Mouse (Mus musculus) neural tube, embryonic 14.5 days (tissue): ENCODE data around the gene Hsdl2. TPM values are rescaled to one million over a fixed set of nuclear protein-coding genes. Genes with fewer than 3 reads are reported as not detected.

Source experiments
- ATAC-seq: fragments of 200-750 bp; cut with Nextera tagmentation; 2 replicates; pipeline ENCODE4 v1.8.0; 2017; ENCODE audit warnings: low read depth, mild to moderate bottlenecking, moderate TSS enrichment, moderate library complexity
- H3K27ac ChIP-seq: fragments of 300-500 bp; sonication (generic); 2 replicates; pipeline ENCODE4 v1.5.1; 2014; ENCODE audit warnings: low read depth, mild to moderate bottlenecking, control low read depth, low read length, moderate library complexity, mixed read lengths
- H3K27me3 ChIP-seq: fragments of 300-500 bp; sonication (generic); 2 replicates; pipeline ENCODE4 v1.6.1; 2014; ENCODE audit warnings: low read length; ENCODE audit not compliant: control insufficient read depth, insufficient read depth
- H3K36me3 ChIP-seq: fragments of 300-500 bp; sonication (generic); 2 replicates; pipeline ENCODE4 v1.6.1; 2014; ENCODE audit warnings: low read length, mixed read lengths; ENCODE audit not compliant: control insufficient read depth, insufficient read depth
- H3K4me1 ChIP-seq: fragments of 300-500 bp; sonication (generic); 2 replicates; pipeline ENCODE4 v1.6.1; 2014; ENCODE audit warnings: low read length; ENCODE audit not compliant: control insufficient read depth, insufficient read depth
- H3K4me2 ChIP-seq: fragments of 300-500 bp; sonication (generic); 2 replicates; pipeline ENCODE4 v1.6.1; 2014; ENCODE audit warnings: mild to moderate bottlenecking, low read depth, low read length, control low read depth
- H3K4me3 ChIP-seq: fragments of 300-500 bp; sonication (generic); 2 replicates; pipeline ENCODE4 v1.5.1; 2014; ENCODE audit warnings: low read depth, low read length, control low read depth, mixed read lengths
- H3K9ac ChIP-seq: fragments of 300-500 bp; sonication (generic); replicated peaks from 2 replicates; pipeline ENCODE4 v1.6.1; 2014; ENCODE audit warnings: low read depth, mild to moderate bottlenecking, control low read depth, low read length, mixed read lengths
- H3K9me3 ChIP-seq: fragments of 300-500 bp; sonication (generic); 2 replicates; pipeline ENCODE4 v1.6.1; 2016; ENCODE audit warnings: low read length; ENCODE audit not compliant: control insufficient read depth
- WGBS: fragments of 180-500 bp; shearing (Covaris S2); extraction: QIAGEN DNeasy Blood & Tissue Kit; methylation state at CpG from one replicate; pipeline ENCODE4 v1.1.7; 2014; 5-methylcytosine and 5-hydroxymethylcytosine counted together
- polyA plus RNA-seq: library from polyadenylated mRNA; unstranded; fragments of >200 nt; fragmentation: Nextera tagmentation; extraction: Ambion mirVana; gene quantifications from 2 replicates; pipeline ENCODE4 v1.2.1, GENCODE M21; 2014

Hsdl2 gene
- polyA plus RNA-seq, 1 experiment from 2014 or later: 39.5 TPM

DNA sequence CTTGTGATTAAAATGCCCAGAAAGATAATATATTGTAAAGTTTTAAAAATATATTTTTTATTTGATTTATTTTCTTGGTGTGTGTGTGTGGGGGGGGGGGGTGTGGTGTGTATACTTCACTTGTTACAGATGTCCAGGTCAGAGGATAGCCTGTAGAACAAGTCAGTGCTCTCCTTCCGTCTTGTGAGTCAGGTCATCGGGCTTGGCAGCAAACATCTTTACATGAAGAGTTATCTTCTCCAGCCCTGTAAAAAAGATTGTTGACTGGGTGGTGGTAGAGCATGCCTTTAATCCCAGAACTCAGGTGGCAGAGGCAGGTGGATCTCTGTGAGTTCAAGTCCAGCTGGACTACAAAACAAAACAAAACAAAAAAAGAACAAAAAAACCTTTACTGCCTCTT lies 64.2 kb downstream of the Hsdl2 start:
- no peak overlapping the region for H3K4me3 ChIP-seq
- no peaks in the 10 kb centered on the region for H3K9me3 ChIP-seq
- ATAC-seq: no peak
- H3K27me3 ChIP-seq: no peaks in the 10 kb centered on the region
- no peak overlapping the region for H3K9ac ChIP-seq
- H3K4me1 ChIP-seq: peaks cover 9% of the 10 kb centered on the region; the same call in 1 of the 2 replicates
- H3K4me2 ChIP-seq: no peak overlapping the region
- H3K27ac ChIP-seq: no peak overlapping the region
- WGBS: 95% methylated on average over 2 of the region's 2 CpGs
- no peaks in the 10 kb centered on the region for H3K36me3 ChIP-seq

DNA sequence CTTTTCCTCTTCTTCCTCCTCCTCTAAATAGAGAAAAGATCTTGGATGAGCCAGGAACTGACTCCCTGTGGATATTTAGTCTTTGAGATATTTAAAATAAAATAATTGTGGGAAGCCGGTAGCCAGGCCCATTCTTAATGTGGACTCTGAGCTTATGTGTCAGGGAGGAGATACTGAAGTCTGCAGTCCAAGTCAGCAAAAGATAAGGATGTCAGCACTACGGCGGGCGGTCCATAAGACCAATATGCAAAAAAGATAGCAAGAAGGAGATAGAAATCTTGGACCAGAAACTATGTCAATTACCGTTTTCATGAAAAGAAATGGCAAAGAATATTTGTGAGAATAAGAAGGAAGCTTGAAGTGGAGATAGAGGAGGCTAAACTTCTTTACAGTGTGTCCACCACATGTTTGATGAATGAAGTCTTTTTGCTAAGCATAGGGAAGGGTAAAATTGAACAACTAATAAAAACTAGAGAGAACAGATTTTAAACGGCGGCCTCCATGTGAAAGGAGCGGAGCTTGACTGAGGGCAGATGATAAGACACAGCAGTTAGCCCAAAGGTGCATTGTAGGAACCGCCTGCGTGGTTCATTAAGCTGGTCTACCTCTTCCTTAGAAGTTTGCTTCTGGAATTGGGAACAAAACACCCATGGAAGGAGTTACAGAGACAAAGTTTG lies 64.8 kb downstream of the Hsdl2 start:
- no peak overlapping the region for H3K9ac ChIP-seq
- no peaks in the 10 kb centered on the region for H3K36me3 ChIP-seq
- H3K4me2 ChIP-seq: no peak overlapping the region
- H3K27me3 ChIP-seq: no peaks in the 10 kb centered on the region
- H3K9me3 ChIP-seq: no peaks in the 10 kb centered on the region
- H3K27ac ChIP-seq: no peak overlapping the region
- peaks cover 9% of the 10 kb centered on the region; the same call in 1 of the 2 replicates for H3K4me1 ChIP-seq
- H3K4me3 ChIP-seq: no peak overlapping the region
- 95% methylated on average over 10 of the region's 10 CpGs for WGBS
- no peak for ATAC-seq

DNA sequence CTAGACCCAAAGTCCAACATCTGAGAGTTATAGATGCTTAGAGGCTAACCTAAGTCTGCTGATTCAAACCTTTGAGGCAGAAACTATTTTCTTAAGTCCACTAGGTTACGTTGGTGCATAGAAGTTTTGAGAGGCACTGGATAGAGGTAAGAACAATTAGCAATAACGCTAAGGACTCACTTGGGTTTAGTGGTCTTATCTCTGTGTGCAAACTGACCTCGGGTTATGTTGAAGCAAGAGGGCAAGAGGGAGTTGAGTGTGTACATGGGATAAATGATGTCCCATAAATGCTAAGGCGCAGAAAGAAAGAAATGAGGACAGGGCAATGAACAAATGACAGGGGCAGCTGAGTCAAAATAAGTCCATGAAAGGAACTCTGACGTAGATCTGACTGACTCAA lies 67.8 kb downstream of the Hsdl2 start:
- Histone ChIP-seq H3K27ac (no peak overlapping the region), H3K9me3 (no peaks in the 10 kb centered on the region), H3K36me3 (no peaks in the 10 kb centered on the region), H3K4me3 (no peak overlapping the region), H3K9ac (no peak overlapping the region), H3K4me1 (peaks cover 4% of the 10 kb centered on the region; the same call in 1 of the 2 replicates), H3K4me2 (no peak overlapping the region), H3K27me3 (no peaks in the 10 kb centered on the region)
- ATAC-seq: no peak
- 90% methylated on average over 5 of the region's 5 CpGs for WGBS

DNA sequence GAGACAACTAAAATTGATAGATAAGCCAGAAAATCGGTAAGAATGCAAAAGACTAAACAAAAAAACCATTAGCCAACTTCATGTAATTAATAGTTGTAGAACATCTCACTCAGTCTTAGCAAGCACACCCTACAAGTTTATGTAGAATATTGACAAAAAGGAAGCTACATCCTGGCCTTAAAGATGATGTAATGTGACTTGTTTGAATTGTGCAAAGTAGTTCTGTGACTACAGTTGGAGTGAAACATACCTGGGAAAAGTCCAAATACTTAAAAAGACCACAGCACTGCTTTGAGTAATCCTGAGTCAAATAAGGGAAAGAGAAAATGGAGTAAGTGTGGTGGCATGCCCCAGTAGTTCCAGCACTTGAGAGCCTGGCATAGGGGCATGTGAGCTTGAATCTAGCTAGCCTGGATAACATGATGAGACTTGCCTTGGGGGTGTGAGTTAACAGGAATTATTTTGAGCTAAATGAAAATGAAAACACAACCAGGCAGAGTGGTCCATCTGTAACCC lies 70.9 kb downstream of the Hsdl2 start:
- Histone ChIP-seq H3K4me2 (no peak overlapping the region), H3K4me3 (no peak overlapping the region), H3K36me3 (no peaks in the 10 kb centered on the region), H3K9ac (no peak overlapping the region), H3K4me1 (no peaks in the 10 kb centered on the region), H3K27ac (no peak overlapping the region), H3K9me3 (no peaks in the 10 kb centered on the region), H3K27me3 (no peaks in the 10 kb centered on the region)
- WGBS: 93% methylated on average over 1 of the region's 1 CpGs
- no peak for ATAC-seq

DNA sequence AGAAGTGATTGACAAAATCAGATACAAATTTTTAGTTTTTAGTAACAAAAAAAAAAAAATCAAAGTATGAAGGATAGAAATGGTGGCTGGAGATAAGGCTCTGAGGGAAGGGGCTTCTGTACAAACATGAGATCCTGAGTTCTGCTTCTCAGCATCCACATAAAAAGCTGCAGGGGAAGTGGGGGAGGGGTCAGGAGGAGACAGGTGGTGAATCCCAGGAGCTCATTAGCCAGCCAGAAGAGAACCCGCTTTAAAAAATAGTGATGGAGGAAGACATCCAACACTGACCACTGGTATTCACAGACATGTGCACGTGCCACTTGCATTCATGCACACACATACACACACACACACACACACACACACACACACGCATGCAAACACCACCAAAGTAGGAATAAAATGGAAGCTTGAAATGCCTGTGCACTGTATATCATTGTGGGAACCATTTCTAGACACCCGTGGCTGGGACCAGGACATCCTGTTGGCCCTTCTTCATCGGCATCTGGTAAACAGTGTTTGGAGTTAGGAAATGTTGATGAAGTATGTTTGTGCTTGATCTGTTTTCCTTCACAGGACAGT lies 74.8 kb downstream of the Hsdl2 start:
- ATAC-seq: no peak
- Histone ChIP-seq H3K27me3 (no peaks in the 10 kb centered on the region), H3K36me3 (no peaks in the 10 kb centered on the region), H3K27ac (no peak overlapping the region), H3K4me3 (no peak overlapping the region), H3K9me3 (no peaks in the 10 kb centered on the region), H3K9ac (no peak overlapping the region), H3K4me2 (no peak overlapping the region), H3K4me1 (no peaks in the 10 kb centered on the region)
- 79% methylated on average over 5 of the region's 5 CpGs for WGBS

DNA sequence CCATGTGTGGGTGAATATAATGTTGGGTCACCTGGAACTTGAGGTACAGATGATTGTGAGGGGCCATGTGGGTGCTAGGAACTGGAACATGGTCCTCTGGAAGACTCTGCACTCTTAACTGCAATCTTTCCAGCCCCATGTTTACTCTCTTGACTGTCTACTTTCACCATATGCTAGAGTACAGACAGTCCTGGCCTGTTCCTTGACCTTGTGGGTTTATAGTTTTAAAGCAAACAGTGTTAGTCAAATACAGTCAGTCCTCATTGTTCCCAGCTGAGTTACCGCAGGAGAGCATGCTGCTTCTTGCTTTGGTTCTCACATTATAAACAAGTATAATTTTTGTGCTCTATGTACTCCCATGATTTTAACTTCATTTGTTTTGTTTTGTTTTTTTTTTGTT lies 80.8 kb downstream of the Hsdl2 start:
- Histone ChIP-seq H3K36me3 (no peaks in the 10 kb centered on the region), H3K27me3 (no peaks in the 10 kb centered on the region), H3K9me3 (no peaks in the 10 kb centered on the region), H3K4me2 (no peak overlapping the region), H3K27ac (no peak overlapping the region), H3K9ac (no peak overlapping the region), H3K4me3 (no peak overlapping the region), H3K4me1 (no peaks in the 10 kb centered on the region)
- ATAC-seq: no peak
- WGBS: 88% methylated on average over 1 of the region's 1 CpGs

GRCm38 (mm10) chr4:59663451-59663850 lies 82.1 kb downstream of the Hsdl2 start:
- Histone ChIP-seq H3K4me1 (no peaks in the 10 kb centered on the region), H3K4me3 (no peak overlapping the region), H3K4me2 (no peak overlapping the region), H3K27ac (no peak overlapping the region), H3K27me3 (no peaks in the 10 kb centered on the region), H3K9ac (no peak overlapping the region), H3K9me3 (no peaks in the 10 kb centered on the region), H3K36me3 (no peaks in the 10 kb centered on the region)
- WGBS: 96% methylated on average over 6 of the region's 6 CpGs
- ATAC-seq: no peak

GRCm38 (mm10) chr4:59666550-59667317 lies 85.4 kb downstream of the Hsdl2 start:
- Histone ChIP-seq H3K36me3 (no peaks in the 10 kb centered on the region), H3K9ac (no peak overlapping the region), H3K4me1 (no peaks in the 10 kb centered on the region), H3K4me3 (no peak overlapping the region), H3K4me2 (no peak overlapping the region), H3K9me3 (no peaks in the 10 kb centered on the region), H3K27ac (no peak overlapping the region), H3K27me3 (no peaks in the 10 kb centered on the region)
- WGBS: 88% methylated on average over 3 of the region's 3 CpGs
- no peak for ATAC-seq

DNA sequence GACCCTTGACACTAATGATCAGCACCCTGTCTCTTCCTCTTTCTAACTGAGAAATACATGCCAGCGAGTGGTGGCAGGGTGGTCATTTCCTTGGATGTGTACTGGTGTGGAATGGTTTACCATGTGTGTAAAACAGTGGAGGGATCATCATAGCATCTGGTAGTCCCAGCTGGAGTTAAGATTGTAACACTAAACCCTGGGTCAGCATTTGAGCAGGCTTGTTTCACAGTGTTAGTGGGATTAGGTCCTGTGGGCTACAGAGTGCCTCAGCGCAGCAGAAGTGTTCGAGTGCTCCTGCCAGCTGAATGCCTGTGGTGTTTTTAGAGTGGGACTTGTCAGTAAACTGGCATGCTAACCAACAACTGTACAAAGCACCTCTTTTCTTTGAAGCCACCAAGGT lies 86.7 kb downstream of the Hsdl2 start:
- ATAC-seq: no peak
- Histone ChIP-seq H3K4me2 (no peak overlapping the region), H3K4me1 (no peaks in the 10 kb centered on the region), H3K9me3 (no peaks in the 10 kb centered on the region), H3K27me3 (no peaks in the 10 kb centered on the region), H3K36me3 (no peaks in the 10 kb centered on the region), H3K9ac (no peak overlapping the region), H3K27ac (no peak overlapping the region), H3K4me3 (no peak overlapping the region)
- 53% methylated on average over 3 of the region's 3 CpGs for whole genome bisulfite sequencing
